Mouse (Mus musculus) megakaryocyte, embryonic 14.5 days (primary cell): ENCODE results near the gene Prkar2a.

Experiments used
- FLI1 ChIP-seq: IDR thresholded peaks from 2 replicates; pipeline ENCODE4 v1.6.1; 2012; ENCODE audit warnings: low read length, inconsistent platforms, mixed read lengths
- GATA1 ChIP-seq: IDR thresholded peaks from 3 replicates; pipeline ENCODE4 v1.6.1; 2012; ENCODE audit warnings: mixed read lengths, low read length, inconsistent platforms, borderline replicate concordance

DNA sequence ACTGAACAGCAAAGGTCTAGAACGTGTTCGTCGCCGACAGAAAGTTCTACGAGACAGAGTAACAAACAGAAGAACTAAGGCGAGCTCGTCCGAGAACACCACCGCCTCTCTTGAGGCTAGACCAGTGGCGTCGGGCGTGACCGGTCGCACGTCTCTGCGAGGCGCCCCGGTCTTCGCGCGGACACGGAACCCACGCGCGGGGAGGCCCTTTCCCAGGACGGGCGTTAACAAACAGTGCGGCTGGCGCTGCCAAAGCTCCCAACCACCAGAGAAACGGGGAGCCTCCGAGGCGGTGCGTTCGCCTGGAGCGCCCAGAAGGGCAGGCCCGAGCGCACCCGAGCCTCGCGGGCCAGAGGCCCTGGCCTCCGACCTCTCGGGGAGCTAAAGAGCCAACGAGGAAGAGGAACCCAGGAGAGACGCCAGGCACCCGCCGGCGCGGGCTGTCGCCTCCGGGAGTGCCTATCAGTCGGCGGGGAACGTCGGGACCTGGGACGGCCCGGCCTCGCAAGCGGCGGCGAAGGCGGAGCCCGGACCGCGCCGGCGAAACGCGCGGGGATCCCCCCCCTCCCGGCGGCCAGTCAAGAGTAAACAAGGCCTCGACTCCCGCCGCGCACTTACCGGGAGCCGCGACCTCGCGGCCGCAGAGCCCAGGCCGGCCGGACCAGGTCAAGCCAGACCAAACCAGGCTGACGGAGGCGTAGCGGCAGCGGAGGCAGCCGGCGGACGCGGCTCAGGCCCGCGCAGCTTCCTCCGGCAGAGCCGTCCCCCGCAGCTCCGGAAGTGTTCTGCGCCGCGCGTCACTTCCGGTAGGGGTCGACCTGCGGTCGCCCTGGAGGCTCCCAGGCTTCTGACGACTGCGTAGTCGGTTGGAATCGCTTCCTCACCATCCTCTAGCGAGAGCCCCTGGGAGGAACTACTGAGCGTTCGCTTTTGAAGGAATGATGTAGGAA, 40.2 kb upstream of the Prkar2a start, which contains the start of gene Arih2:
- no peak for TF ChIP-seq GATA1
- TF ChIP-seq FLI1, result peak; percentile 99
